Mouse (Mus musculus) liver, embryonic 16.5 days (tissue): ENCODE measurements around the gene Psmc1. TPM values are rescaled to one million over a fixed set of nuclear protein-coding genes. Genes with fewer than 3 reads are reported as not detected.
A peak's percentile ranks its signal among the peaks of the same experiment; 100 is the strongest.

Experiments used
- ATAC-seq: fragments of 200-750 bp; cut with Nextera tagmentation; 2 replicates; pipeline ENCODE4 v1.8.0; 2017; ENCODE audit warnings: low read depth, mild to moderate bottlenecking, moderate number of reproducible peaks, moderate library complexity
- H3K27ac ChIP-seq: fragments of 300-500 bp; sonication (generic); 2 replicates; pipeline ENCODE4 v1.5.1; 2014; ENCODE audit warnings: mild to moderate bottlenecking, low read length
- H3K27me3 ChIP-seq: fragments of 300-500 bp; sonication (generic); 2 replicates; pipeline ENCODE4 v1.6.1; 2014; ENCODE audit warnings: low read depth, low read length, mixed read lengths; ENCODE audit not compliant: control insufficient read depth, insufficient read depth
- H3K36me3 ChIP-seq: fragments of 300-500 bp; sonication (generic); 2 replicates; pipeline ENCODE4 v1.6.1; 2014; ENCODE audit warnings: mild to moderate bottlenecking; ENCODE audit not compliant: control insufficient read depth, insufficient read depth
- H3K4me1 ChIP-seq: fragments of 300-500 bp; sonication (generic); 2 replicates; pipeline ENCODE4 v1.6.1; 2014; ENCODE audit warnings: low read depth, low read length, mixed read lengths; ENCODE audit not compliant: control insufficient read depth
- H3K4me2 ChIP-seq: fragments of 300-500 bp; sonication (generic); 2 replicates; pipeline ENCODE4 v1.6.1; 2014; ENCODE audit warnings: low read depth, low read length, mixed read lengths
- H3K4me3 ChIP-seq: fragments of 300-500 bp; sonication (generic); 2 replicates; pipeline ENCODE4 v1.5.1; 2014; ENCODE audit warnings: low read depth, mild to moderate bottlenecking, low read length
- H3K9ac ChIP-seq: fragments of 300-500 bp; sonication (generic); 2 replicates; pipeline ENCODE4 v1.6.1; 2014; ENCODE audit warnings: low read depth, low read length
- H3K9me3 ChIP-seq: fragments of 300-500 bp; sonication (generic); replicated peaks from 2 replicates; pipeline ENCODE4 v1.6.1; 2016; ENCODE audit warnings: low read length; ENCODE audit not compliant: control insufficient read depth
- WGBS: fragments of 180-500 bp; shearing (Covaris S2); extraction: QIAGEN DNeasy Blood & Tissue Kit; methylation state at CpG from one replicate; pipeline ENCODE4 v1.1.7; 2014; ENCODE audit not compliant: insufficient replicate concordance; 5-methylcytosine and 5-hydroxymethylcytosine counted together
- polyA plus RNA-seq: library from polyadenylated mRNA; unstranded; fragments of >200 nt; fragmentation: Nextera tagmentation; extraction: Ambion mirVana; gene quantifications from 2 replicates; pipeline ENCODE4 v1.2.1, GENCODE M21; 2015

The Psmc1 gene
- polyA plus RNA-seq, 1 experiment from 2014 or later: 120 TPM

- no peaks in the 10 kb centered on the region for H3K4me1 ChIP-seq
- H3K9ac ChIP-seq: no peak overlapping the region
- no peak for ATAC-seq
- WGBS: 84% methylated on average over 8 of the region's 8 CpGs
- no peaks in the 10 kb centered on the region for H3K27me3 ChIP-seq
- H3K9me3 ChIP-seq: no peaks in the 10 kb centered on the region
- H3K4me2 ChIP-seq: no peak overlapping the region
- H3K36me3 ChIP-seq: peaks cover 30% of the 10 kb centered on the region
- H3K27ac ChIP-seq: no peak overlapping the region
- H3K4me3 ChIP-seq: no peak overlapping the region
These were observed 19.0 kb downstream of the Psmc1 start for GRCm38 (mm10) chr12:100128961-100129360.

- ATAC-seq: no peak
- no peak overlapping the region for H3K4me3 ChIP-seq
- no peaks in the 10 kb centered on the region; the same call in 1 of the 2 replicates for H3K4me1 ChIP-seq
- H3K36me3 ChIP-seq: peaks cover 15% of the 10 kb centered on the region
- H3K4me2 ChIP-seq: no peak overlapping the region
- WGBS: 74% methylated on average over 9 of the region's 9 CpGs
- no peaks in the 10 kb centered on the region for H3K27me3 ChIP-seq
- H3K9me3 ChIP-seq: no peaks in the 10 kb centered on the region
- no peak overlapping the region for H3K9ac ChIP-seq
- no peak overlapping the region for H3K27ac ChIP-seq
These were observed 21.2 kb downstream of the Psmc1 start for GRCm38 (mm10) chr12:100131167-100131566.

GRCm38 (mm10) chr12:100131655-100132054 lies 21.7 kb downstream of the Psmc1 start:
- H3K9me3 ChIP-seq: no peaks in the 10 kb centered on the region
- no peaks in the 10 kb centered on the region; the same call in 1 of the 2 replicates for H3K4me1 ChIP-seq
- H3K9ac ChIP-seq: no peak overlapping the region
- H3K36me3 ChIP-seq: peaks cover 15% of the 10 kb centered on the region
- no peak overlapping the region for H3K27ac ChIP-seq
- no peaks in the 10 kb centered on the region for H3K27me3 ChIP-seq
- no peak overlapping the region for H3K4me2 ChIP-seq
- no peak overlapping the region for H3K4me3 ChIP-seq
- 47% methylated on average over 8 of the region's 8 CpGs for WGBS
- no peak for ATAC-seq

- Histone ChIP-seq H3K4me2 (no peak overlapping the region), H3K36me3 (peaks cover 14% of the 10 kb centered on the region), H3K27me3 (no peaks in the 10 kb centered on the region), H3K4me1 (no peaks in the 10 kb centered on the region; the same call in 1 of the 2 replicates), H3K27ac (no peak overlapping the region), H3K9ac (no peak overlapping the region), H3K9me3 (no peaks in the 10 kb centered on the region), H3K4me3 (no peak overlapping the region)
- 58% methylated on average over 11 of the region's 11 CpGs for WGBS
- no peak for ATAC-seq
These were observed 24.5 kb downstream of the Psmc1 start for GRCm38 (mm10) chr12:100134395-100134936.

GRCm38 (mm10) chr12:100135117-100135516 lies 25.2 kb downstream of the Psmc1 start:
- 0 out of 2 replicates have a peak, but pooled peaks have one; percentile 39 for ATAC-seq
- H3K36me3 ChIP-seq: peaks cover 17% of the 10 kb centered on the region
- 55% methylated on average over 3 of the region's 3 CpGs for WGBS
- no peaks in the 10 kb centered on the region for H3K9me3 ChIP-seq
- H3K27me3 ChIP-seq: no peaks in the 10 kb centered on the region
- no peaks in the 10 kb centered on the region; the same call in 1 of the 2 replicates for H3K4me1 ChIP-seq
- H3K9ac ChIP-seq: no peak overlapping the region
- H3K27ac ChIP-seq: no peak overlapping the region
- H3K4me3 ChIP-seq: no peak overlapping the region
- H3K4me2 ChIP-seq: no peak overlapping the region

GRCm38 (mm10) chr12:100142848-100143523 lies 33.0 kb downstream of the Psmc1 start:
- Histone ChIP-seq H3K9ac (no peak overlapping the region), H3K36me3 (peaks cover 19% of the 10 kb centered on the region), H3K4me1 (no peaks in the 10 kb centered on the region), H3K27ac (no peak overlapping the region), H3K9me3 (no peaks in the 10 kb centered on the region), H3K4me3 (no peak overlapping the region), H3K27me3 (no peaks in the 10 kb centered on the region), H3K4me2 (no peak overlapping the region)
- WGBS: 74% methylated on average over 11 of the region's 11 CpGs
- peak; percentile 65; the same call in 1 of the 2 replicates for ATAC-seq

GRCm38 (mm10) chr12:100143737-100144136 lies 33.8 kb downstream of the Psmc1 start:
- no peaks in the 10 kb centered on the region for H3K9me3 ChIP-seq
- H3K36me3 ChIP-seq: peaks cover 19% of the 10 kb centered on the region
- H3K4me1 ChIP-seq: no peaks in the 10 kb centered on the region
- no peaks in the 10 kb centered on the region for H3K27me3 ChIP-seq
- no peak overlapping the region for H3K27ac ChIP-seq
- no peak overlapping the region for H3K9ac ChIP-seq
- no peak overlapping the region for H3K4me3 ChIP-seq
- H3K4me2 ChIP-seq: no peak overlapping the region
- WGBS: 83% methylated on average over 9 of the region's 9 CpGs
- ATAC-seq: no peak

DNA sequence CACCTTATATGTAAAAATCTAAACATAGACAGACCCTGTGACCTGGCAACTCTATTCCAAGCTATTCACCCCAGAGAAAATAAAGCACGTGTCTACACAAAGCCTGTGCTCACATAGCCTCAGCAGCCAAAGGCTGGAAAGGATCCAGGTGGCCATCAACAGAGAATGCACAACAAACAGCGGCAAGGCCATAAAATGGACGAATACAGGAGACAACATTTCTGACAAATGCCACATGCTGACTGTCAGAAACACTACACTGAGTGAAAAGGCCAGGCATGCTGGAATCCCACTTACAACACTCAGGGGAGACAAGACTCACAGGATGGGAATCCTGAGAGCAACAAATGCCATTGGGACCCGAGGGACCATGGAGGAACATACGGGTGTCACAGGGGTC lies 34.3 kb downstream of the Psmc1 start:
- H3K4me3 ChIP-seq: no peak overlapping the region
- peaks cover 21% of the 10 kb centered on the region for H3K36me3 ChIP-seq
- H3K4me2 ChIP-seq: no peak overlapping the region
- no peak overlapping the region for H3K27ac ChIP-seq
- 83% methylated on average over 5 of the region's 5 CpGs for WGBS
- no peaks in the 10 kb centered on the region for H3K27me3 ChIP-seq
- no peaks in the 10 kb centered on the region for H3K4me1 ChIP-seq
- no peak for ATAC-seq
- no peak overlapping the region for H3K9ac ChIP-seq
- H3K9me3 ChIP-seq: no peaks in the 10 kb centered on the region

GRCm38 (mm10) chr12:100152466-100152865 lies 42.5 kb downstream of the Psmc1 start:
- WGBS: 84% methylated on average over 7 of the region's 7 CpGs
- Histone ChIP-seq H3K27me3 (no peaks in the 10 kb centered on the region), H3K4me2 (no peak overlapping the region), H3K4me3 (no peak overlapping the region), H3K36me3 (peaks cover 8% of the 10 kb centered on the region), H3K9ac (no peak overlapping the region), H3K9me3 (no peaks in the 10 kb centered on the region), H3K27ac (no peak overlapping the region), H3K4me1 (no peaks in the 10 kb centered on the region)
- no peak for ATAC-seq
